Mouse (Mus musculus): ENCODE measurements around the gene Tmem82.

- TF ChIP-seq POLR2A (IDR thresholded peaks at IDR 0.05; ENCODE audit: borderline replicate concordance, control insufficient read depth, low read depth, low read length) (no peak), CTCF (IDR thresholded peaks at IDR 0.05; ENCODE audit: control insufficient read depth, insufficient read depth, low read length) (no peak)
These were observed 36.1 kb upstream of the Tmem82 start for GRCm38 (mm10) chr4:141654509-141654908.
